Mouse (Mus musculus): ENCODE results near the gene Stxbp1.

DNA sequence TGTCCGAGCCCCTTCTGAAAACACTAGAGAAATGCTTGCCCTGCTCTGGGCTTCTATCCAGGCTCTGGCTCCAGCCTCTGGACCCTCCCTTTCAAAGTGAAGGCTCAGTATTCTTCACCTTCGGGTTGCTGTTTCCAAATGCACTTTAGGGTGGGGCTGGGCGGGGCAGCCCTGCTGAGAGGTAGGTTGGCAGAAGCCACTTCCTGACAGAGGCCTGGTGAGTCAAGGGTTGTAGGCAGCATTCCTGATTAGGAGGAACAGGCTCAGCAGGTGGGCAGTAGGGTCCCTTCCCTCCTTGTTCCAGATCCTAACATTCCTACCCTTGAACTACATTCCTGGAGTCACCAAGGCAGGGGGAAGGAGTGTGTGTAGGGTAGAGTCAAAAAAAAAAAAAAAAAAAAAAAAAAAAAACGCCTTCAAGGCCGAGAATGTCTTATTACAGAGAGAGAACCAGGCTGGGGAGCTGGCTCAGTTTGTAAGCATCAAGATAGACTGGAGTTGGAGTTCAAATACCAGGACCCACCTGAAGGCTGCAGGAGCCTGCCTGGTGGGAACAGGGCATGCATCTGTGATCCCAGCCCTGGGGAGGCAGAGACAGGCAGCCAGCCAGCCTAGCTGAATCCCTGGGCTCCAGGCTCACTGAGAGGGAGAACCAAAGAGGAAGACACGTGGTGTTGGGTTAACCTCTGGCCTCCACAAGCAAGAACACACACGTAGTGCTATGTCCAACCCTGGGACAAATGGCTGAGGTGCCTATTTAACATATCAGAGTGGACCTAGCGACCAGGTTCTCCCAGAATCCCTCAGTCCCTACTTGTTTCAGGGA lies 23.4 kb upstream of the Stxbp1 start:
- TF ChIP-seq GATA1 (IDR thresholded peaks at IDR 0.05; ENCODE audit: borderline replicate concordance, low read length) = no peak
- no peak for TF ChIP-seq CTCF (IDR thresholded peaks at IDR 0.05; ENCODE audit: low read depth, low read length)
- no peak for TF ChIP-seq POLR2AphosphoS5 (IDR thresholded peaks at IDR 0.05; ENCODE audit: insufficient replicate concordance, low read depth, low read length)
- no peak for TF ChIP-seq TAL1 (conservative IDR thresholded peaks at IDR 0.05; ENCODE audit: low read depth, low read length)
- no peak for TF ChIP-seq GATA2 (IDR thresholded peaks at IDR 0.05; ENCODE audit: borderline replicate concordance, low read depth, low read length)

Measured in G1E (cell line).